Mouse (Mus musculus): ENCODE data around the gene Lce1e.
A peak's percentile ranks its signal among the peaks of the same experiment; 100 is the strongest.
"Not testable (repeated sequence)": the region's sequence is repeated elsewhere in the genome, so short reads cannot be mapped to it uniquely, and the experiment has no call there.

Gene Lce1e

GRCm38 (mm10) chr3:92708974-92709373, at the start of gene Lce1e:
Gene Lce1e, minus strand, starts transcription at chr3:92709074.
- DNase-seq (ENCODE audit: low read depth): no peak

DNA sequence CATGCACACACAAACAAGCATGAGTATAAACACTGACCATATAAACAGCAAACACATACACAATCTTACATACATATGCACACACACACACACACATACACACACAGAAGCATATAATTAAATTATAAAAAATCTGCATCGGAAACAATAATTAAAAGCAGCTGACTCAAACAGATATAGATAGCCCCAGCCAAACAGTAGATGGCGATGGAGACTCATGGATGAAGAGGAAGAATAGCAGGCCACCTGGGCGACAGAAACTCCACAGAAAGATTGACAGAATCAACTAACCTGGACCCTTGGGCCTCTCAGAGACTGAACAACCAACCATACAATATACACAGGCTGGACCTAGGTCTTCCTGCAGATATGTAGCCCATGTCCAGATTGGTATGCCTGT, 44.3 kb upstream of the Lce1e start:
- DNase-seq (ENCODE audit: low read depth): peak; percentile 10

GRCm38 (mm10) chr3:92752238-92752637, 43.4 kb upstream of the Lce1e start, which contains the start of gene Lce1g:
Gene Lce1g, minus strand, starts transcription at chr3:92752338.
- no peak for DNase-seq (ENCODE audit: low read depth)

DNA sequence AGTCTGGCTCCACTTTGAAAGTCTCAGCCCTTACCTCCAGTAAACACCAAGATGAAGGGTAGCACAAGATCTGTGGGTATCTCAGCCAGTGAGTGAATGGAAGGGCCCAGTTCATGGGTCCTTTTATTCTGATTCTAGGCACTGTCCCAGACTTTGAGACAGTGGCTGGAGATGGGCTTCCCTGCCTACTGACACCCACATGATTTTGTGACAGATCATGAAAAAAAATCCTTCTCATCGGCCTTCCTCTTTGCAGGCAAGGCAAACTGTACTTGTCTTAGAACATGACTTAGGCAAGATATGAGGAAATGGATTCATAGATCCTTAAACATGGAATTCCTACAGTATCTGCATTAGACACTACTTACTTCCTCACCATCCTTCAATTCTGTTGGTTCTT, 30.1 kb upstream of the Lce1e start, which contains the start of gene Gm38119:
Gene Gm38119, minus strand, starts transcription at position 101 of the 400 bp plus-strand sequence.
- no peak for DNase-seq (ENCODE audit: low read depth)

GRCm38 (mm10) chr3:92722631-92723030, 13.8 kb upstream of the Lce1e start:
- DNase-seq (ENCODE audit: low read depth): no peak

- DNase-seq (ENCODE audit: low read depth): no peak
These were observed 11.4 kb upstream of the Lce1e start, which contains the start of gene Lce1f for GRCm38 (mm10) chr3:92720250-92720649. Gene Lce1f, minus strand, starts transcription at chr3:92720350.

DNA sequence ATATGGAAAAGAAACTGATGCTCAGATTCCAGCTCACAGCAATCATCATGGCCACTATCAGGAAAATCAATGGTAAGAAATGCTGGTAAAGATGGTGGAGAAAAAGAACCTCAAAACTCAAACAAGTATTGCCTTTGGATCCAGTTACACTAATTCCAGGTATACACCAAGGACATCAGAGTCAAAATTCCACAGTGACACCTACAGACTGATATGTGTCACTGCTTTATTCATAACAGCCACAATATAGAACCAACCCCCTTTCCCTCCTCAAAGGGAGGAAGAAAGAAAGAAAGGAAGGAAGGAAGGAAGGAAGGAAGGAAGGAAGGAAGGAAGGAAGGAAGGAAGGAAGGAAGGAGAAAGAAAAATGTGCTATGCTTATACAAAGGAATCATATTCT, 6.2 kb upstream of the Lce1e start:
- DNase-seq (ENCODE audit: low read depth): peak; percentile 4

DNA sequence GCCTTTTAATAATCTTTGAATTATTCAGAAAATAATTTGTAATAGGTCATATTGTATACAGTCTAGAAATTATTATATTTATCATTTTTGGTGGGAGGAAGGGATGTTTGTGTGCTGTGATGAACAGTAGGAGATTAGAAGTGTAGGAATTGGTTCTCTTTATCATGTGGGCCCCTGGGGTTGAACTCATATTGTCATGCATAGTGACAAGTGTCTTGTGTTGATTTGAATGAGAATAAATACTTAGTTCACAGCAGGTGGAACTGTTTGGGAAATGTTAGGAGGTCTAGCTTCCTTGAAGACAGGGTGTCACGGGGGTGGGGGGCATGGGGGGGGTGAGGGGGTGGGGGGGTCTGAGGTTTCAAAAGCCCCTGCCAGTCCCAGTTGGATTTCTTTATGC, 14.3 kb downstream of the Lce1e start:
- no peak for DNase-seq (ENCODE audit: low read depth)

- DNase-seq (ENCODE audit: low read depth): peak; percentile 11
These were observed 17.2 kb downstream of the Lce1e start for GRCm38 (mm10) chr3:92691688-92692087.

DNA sequence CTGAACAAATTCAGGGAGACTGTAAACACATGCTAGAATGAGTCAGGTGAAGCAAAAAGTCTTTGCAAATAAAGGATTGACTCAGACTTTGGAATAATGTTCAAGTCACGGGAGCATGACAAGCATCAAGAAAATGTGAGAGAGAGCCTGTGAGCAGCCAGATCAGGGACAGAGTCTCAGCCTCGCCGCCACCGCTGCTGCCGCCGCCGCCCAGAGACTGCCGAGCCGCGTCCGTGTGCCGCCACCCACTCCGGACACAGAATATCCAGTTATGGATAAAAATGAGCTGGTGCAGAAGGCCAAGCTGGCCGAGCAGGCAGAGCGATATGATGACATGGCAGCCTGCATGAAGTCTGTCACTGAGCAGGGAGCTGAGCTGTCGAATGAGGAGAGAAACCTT, 19.7 kb downstream of the Lce1e start:
- DNase-seq (ENCODE audit: low read depth): not testable (repeated sequence)

GRCm38 (mm10) chr3:92687110-92687509, 21.8 kb downstream of the Lce1e start, which contains the start of gene Lce1d:
Gene Lce1d, minus strand, starts transcription at chr3:92687210.
- no peak for DNase-seq (ENCODE audit: low read depth)

- no peak for DNase-seq (ENCODE audit: low read depth)
These were observed 29.9 kb downstream of the Lce1e start, which contains the start of gene Lce1c for GRCm38 (mm10) chr3:92678947-92679346. Gene Lce1c, plus strand, starts transcription at chr3:92679247.

DNA sequence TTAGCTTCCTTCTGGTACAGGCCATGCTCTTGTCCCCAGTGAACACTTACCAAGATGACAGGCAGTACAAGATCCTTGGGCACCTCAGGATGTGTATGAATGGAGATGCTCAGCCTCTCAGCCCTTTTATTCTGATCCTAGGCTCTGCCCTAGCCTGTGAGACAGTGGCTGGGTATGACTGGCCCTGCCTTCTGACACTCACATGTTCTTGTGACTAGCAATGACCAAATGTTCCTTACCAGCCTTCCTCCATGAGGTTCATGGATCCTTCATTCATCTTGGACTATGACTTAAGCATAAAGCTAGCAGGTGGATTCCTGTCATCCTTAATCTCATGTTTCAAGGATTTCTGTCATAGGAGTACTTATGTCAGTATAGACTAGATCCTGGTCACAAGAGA, 38.7 kb downstream of the Lce1e start, which contains the start of gene Lce1a2:
Gene Lce1a2, minus strand, starts transcription at position 101 of the 400 bp plus-strand sequence.
- no peak for DNase-seq (ENCODE audit: low read depth)

Measured in 416B (cell line).